Mouse (Mus musculus) neural tube, embryonic 14.5 days (tissue): ENCODE measurements around the gene Dab1. TPM values are rescaled to one million over a fixed set of nuclear protein-coding genes. Genes with fewer than 3 reads are reported as not detected.

ENCODE experiments used
- ATAC-seq: fragments of 200-750 bp; cut with Nextera tagmentation; 2 replicates; pipeline ENCODE4 v1.8.0; 2017; ENCODE audit warnings: low read depth, mild to moderate bottlenecking, moderate TSS enrichment, moderate library complexity
- H3K27ac ChIP-seq: fragments of 300-500 bp; sonication (generic); 2 replicates; pipeline ENCODE4 v1.5.1; 2014; ENCODE audit warnings: low read depth, mild to moderate bottlenecking, control low read depth, low read length, moderate library complexity, mixed read lengths
- H3K27me3 ChIP-seq: fragments of 300-500 bp; sonication (generic); 2 replicates; pipeline ENCODE4 v1.6.1; 2014; ENCODE audit warnings: low read length; ENCODE audit not compliant: control insufficient read depth, insufficient read depth
- H3K36me3 ChIP-seq: fragments of 300-500 bp; sonication (generic); 2 replicates; pipeline ENCODE4 v1.6.1; 2014; ENCODE audit warnings: low read length, mixed read lengths; ENCODE audit not compliant: control insufficient read depth, insufficient read depth
- H3K4me1 ChIP-seq: fragments of 300-500 bp; sonication (generic); 2 replicates; pipeline ENCODE4 v1.6.1; 2014; ENCODE audit warnings: low read length; ENCODE audit not compliant: control insufficient read depth, insufficient read depth
- H3K4me2 ChIP-seq: fragments of 300-500 bp; sonication (generic); 2 replicates; pipeline ENCODE4 v1.6.1; 2014; ENCODE audit warnings: mild to moderate bottlenecking, low read depth, low read length, control low read depth
- H3K4me3 ChIP-seq: fragments of 300-500 bp; sonication (generic); 2 replicates; pipeline ENCODE4 v1.5.1; 2014; ENCODE audit warnings: low read depth, low read length, control low read depth, mixed read lengths
- H3K9ac ChIP-seq: fragments of 300-500 bp; sonication (generic); replicated peaks from 2 replicates; pipeline ENCODE4 v1.6.1; 2014; ENCODE audit warnings: low read depth, mild to moderate bottlenecking, control low read depth, low read length, mixed read lengths
- H3K9me3 ChIP-seq: fragments of 300-500 bp; sonication (generic); 2 replicates; pipeline ENCODE4 v1.6.1; 2016; ENCODE audit warnings: low read length; ENCODE audit not compliant: control insufficient read depth
- WGBS: fragments of 180-500 bp; shearing (Covaris S2); extraction: QIAGEN DNeasy Blood & Tissue Kit; methylation state at CpG from one replicate; pipeline ENCODE4 v1.1.7; 2014; 5-methylcytosine and 5-hydroxymethylcytosine counted together
- polyA plus RNA-seq: library from polyadenylated mRNA; unstranded; fragments of >200 nt; fragmentation: Nextera tagmentation; extraction: Ambion mirVana; gene quantifications from 2 replicates; pipeline ENCODE4 v1.2.1, GENCODE M21; 2014

Dab1 gene
- polyA plus RNA-seq, 1 experiment from 2014 or later: 58.0 TPM

DNA sequence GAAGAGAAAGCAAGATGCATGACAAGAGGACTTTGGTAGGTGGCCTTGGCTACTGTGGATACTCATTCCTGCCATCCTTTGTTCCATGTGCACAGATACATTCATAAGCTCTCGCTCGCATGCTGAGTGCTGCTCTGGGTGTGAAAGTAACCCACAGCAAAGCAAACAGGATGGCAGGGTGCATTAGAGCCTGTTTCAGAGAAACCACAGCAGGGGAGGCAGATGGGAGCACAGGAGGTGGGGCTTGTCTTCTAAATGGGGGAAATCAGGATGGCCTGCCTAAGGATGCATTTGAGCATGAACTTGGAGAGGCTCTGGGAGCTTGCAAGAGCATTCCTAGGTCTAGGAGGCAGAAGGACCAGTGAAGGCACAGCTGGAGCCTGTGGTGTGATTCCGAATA lies 820.5 kb downstream of the Dab1 start:
- peaks cover 6% of the 10 kb centered on the region; the same call in 1 of the 2 replicates for H3K4me1 ChIP-seq
- H3K9ac ChIP-seq: no peak overlapping the region
- no peaks in the 10 kb centered on the region for H3K36me3 ChIP-seq
- H3K9me3 ChIP-seq: no peaks in the 10 kb centered on the region
- H3K4me2 ChIP-seq: no peak overlapping the region
- WGBS: 75% methylated on average over 3 of the region's 3 CpGs
- H3K4me3 ChIP-seq: no peak overlapping the region
- no peak overlapping the region for H3K27ac ChIP-seq
- no peaks in the 10 kb centered on the region for H3K27me3 ChIP-seq
- ATAC-seq: no peak

DNA sequence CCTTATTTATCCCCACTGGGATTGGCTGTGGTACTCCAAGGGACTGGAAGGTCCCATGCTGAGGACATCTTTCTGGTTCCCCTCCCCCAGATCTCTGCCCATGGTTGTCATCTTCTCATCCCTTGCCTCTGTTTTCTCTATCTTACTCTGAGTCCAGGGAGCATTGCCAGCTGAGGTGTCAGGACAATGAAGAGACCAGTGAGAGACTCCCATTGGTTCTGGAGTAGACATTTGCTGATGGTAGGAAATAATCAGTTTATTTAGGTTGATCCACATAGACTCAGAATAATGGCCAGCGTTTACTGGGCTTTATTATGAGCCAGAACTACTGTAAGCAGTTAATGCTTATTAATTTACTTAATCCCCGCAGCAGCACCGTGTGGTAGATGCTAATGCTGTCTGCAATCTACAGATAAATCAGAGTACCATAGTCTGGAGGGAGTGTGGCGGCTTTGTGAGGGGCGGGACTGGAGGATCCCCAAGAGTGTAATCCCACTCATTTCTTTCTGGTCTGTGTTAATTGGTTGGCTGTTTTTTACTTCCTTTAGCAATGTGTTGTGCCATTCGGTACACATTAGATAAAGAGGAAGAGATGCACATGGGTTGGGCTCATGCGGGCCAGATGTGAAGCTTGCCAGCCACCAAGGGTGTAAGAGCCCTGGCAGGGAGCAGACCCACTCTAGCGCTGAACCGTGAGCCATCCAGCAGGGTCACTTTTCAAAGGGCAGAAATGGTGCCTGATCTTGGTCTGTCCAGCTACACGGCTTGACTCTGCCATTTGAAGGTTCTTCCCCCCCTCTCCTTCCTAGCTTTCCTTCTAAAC lies 824.0 kb downstream of the Dab1 start:
- Histone ChIP-seq H3K27me3 (no peaks in the 10 kb centered on the region), H3K4me3 (no peak overlapping the region), H3K4me2 (no peak overlapping the region), H3K9me3 (no peaks in the 10 kb centered on the region), H3K27ac (no peak overlapping the region), H3K9ac (no peak overlapping the region), H3K36me3 (no peaks in the 10 kb centered on the region), H3K4me1 (peaks cover 10% of the 10 kb centered on the region; the same call in 1 of the 2 replicates)
- ATAC-seq: peak; percentile 81
- WGBS: 35% methylated on average over 10 of the region's 10 CpGs

DNA sequence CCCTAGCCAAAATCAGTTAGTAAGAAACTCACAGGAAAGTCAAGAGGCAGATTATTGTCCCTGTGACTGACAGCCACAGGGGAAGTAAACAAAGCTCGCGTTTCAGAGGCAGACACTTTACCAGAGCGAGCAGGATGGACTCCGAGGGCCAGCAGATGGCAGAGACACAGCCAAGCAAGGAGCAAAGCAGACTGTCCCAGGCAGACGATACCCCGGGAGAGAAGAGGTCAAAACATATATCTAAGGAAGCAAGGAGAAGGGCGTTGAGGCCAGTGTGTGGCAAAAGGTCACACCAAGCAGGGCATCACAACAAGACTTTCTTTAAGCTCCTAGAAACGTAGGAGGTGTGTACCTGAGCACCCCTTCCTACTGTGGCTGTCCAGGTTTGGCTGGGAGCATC lies 824.6 kb downstream of the Dab1 start:
- ATAC-seq: no peak
- H3K4me1 ChIP-seq: peaks cover 10% of the 10 kb centered on the region; the same call in 1 of the 2 replicates
- H3K4me3 ChIP-seq: no peak overlapping the region
- H3K4me2 ChIP-seq: no peak overlapping the region
- 53% methylated on average over 8 of the region's 8 CpGs for WGBS
- no peaks in the 10 kb centered on the region for H3K9me3 ChIP-seq
- no peaks in the 10 kb centered on the region for H3K27me3 ChIP-seq
- H3K36me3 ChIP-seq: no peaks in the 10 kb centered on the region
- H3K9ac ChIP-seq: no peak overlapping the region
- H3K27ac ChIP-seq: no peak overlapping the region

DNA sequence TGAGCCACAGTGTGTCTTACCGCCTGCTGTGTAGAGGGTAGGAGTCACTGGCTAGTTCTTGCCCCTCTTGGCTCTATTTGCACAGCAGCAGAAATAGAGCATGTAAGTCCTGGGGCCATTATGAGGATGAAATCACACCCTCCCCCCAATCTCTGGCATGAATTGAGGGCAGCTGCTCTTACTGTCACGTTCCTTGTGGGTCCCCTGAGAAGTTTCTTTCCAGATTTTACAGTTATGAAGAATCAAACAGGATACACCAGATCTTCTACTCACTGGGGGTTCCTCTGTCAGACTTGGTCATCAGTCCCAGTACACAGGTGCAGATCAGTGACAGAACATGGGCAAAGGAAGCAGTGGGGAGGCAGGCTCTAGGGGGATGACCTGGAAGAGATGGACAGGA lies 825.8 kb downstream of the Dab1 start:
- Histone ChIP-seq H3K9me3 (no peaks in the 10 kb centered on the region), H3K4me2 (no peak overlapping the region), H3K36me3 (no peaks in the 10 kb centered on the region), H3K4me3 (no peak overlapping the region), H3K27me3 (no peaks in the 10 kb centered on the region), H3K9ac (no peak overlapping the region), H3K4me1 (peaks cover 13% of the 10 kb centered on the region; the same call in 1 of the 2 replicates), H3K27ac (no peak overlapping the region)
- no peak for ATAC-seq
- 60% methylated on average over 2 of the region's 2 CpGs for WGBS

DNA sequence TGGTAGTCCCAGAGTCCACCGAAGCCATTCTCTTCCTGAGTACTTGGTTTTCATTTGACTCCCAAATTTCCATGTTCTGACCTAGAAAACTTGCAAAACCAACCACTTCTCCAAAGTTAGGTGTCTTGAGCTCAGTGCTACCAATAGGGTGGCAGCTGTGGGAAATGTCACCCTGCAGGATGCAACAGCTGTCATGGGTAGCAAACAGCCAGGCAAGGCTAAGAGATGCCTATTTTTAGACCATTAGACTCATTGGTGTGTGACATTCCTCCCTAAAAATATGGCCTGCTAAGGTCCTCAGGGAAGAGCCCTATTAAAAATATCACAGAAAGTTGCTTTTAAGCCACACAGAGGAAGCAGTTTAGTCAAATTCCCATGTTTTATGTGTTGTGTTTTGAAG lies 829.0 kb downstream of the Dab1 start:
- Histone ChIP-seq H3K27me3 (no peaks in the 10 kb centered on the region), H3K4me3 (no peak overlapping the region), H3K9ac (no peak overlapping the region), H3K4me1 (peaks cover 13% of the 10 kb centered on the region; the same call in 1 of the 2 replicates), H3K27ac (no peak overlapping the region), H3K36me3 (no peaks in the 10 kb centered on the region), H3K4me2 (no peak overlapping the region), H3K9me3 (no peaks in the 10 kb centered on the region)
- ATAC-seq: no peak
- 86% methylated on average over 1 of the region's 1 CpGs for WGBS

DNA sequence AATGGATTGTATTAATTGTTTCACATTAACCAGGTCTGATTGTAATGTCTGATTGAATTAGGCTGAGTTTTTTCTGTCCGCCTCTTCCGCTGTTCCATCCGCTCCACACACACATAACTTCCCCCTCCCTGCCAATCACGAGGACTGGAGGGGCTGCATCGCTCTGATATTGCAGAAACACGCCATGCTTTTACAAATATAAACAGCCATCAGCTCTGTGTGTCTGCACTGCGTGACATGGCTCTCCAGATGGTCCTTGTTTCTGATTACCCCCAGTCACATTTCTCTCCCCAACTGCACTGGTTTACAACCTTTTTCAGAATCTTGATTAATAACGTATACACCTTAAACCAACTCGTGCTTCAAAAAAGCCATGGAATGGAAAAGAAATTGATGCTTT lies 831.5 kb downstream of the Dab1 start:
- no peaks in the 10 kb centered on the region for H3K9me3 ChIP-seq
- no peak overlapping the region for H3K4me2 ChIP-seq
- H3K36me3 ChIP-seq: no peaks in the 10 kb centered on the region
- H3K4me1 ChIP-seq: 0 out of 2 replicates have a peak, but pooled peaks cover 3% of the 10 kb centered on the region
- no peak overlapping the region for H3K27ac ChIP-seq
- no peak overlapping the region for H3K4me3 ChIP-seq
- no peaks in the 10 kb centered on the region for H3K27me3 ChIP-seq
- ATAC-seq: no peak; the same call in 1 of the 2 replicates
- 49% methylated on average over 9 of the region's 9 CpGs for WGBS
- H3K9ac ChIP-seq: no peak overlapping the region

DNA sequence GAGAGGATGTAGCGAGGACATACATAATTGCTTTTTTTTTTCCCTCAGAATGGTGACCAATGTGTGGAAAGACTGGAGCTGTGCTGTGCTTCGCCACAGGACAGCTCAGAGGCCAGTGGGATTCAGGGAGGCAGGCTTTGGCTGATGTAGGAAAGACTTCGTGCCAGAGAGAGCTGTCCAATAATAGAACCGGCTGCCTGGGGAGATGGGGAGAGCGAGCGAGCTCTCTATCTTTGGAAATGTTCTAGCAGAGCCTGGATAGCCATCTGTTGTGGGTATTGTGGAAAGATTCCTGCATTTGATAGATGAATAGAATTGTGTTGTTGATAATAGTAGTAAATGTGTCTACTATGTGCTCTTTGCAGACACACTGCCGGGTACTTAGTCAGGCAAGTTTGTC lies 833.4 kb downstream of the Dab1 start:
- no peak for ATAC-seq
- H3K27ac ChIP-seq: no peak overlapping the region

DNA sequence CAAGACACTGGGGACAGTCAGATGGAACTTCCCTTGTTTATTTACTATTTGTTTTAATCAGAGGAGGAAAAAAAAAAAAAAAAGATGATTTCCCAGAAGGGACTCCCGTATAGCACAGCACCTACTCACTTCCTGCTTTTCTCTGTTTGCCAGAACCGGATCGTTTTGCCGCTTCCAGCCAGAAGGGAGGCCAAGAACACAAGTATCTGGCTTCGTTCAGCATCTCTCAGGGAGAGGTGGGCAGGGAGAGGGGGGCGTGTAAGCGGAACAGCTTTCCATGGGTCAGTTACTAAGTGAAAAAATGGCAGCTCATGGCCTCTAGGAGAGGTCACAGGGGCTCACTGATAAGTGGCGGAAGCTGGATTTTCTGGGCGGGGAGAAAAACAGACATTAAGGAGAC lies 836.0 kb downstream of the Dab1 start:
- ATAC-seq: no peak
- no peak overlapping the region for H3K4me2 ChIP-seq
- no peak overlapping the region for H3K9ac ChIP-seq
- no peak overlapping the region for H3K27ac ChIP-seq
- H3K27me3 ChIP-seq: no peaks in the 10 kb centered on the region
- H3K4me3 ChIP-seq: no peak overlapping the region
- no peaks in the 10 kb centered on the region for H3K36me3 ChIP-seq
- no peaks in the 10 kb centered on the region for H3K9me3 ChIP-seq
- no peaks in the 10 kb centered on the region for H3K4me1 ChIP-seq
- WGBS: 66% methylated on average over 9 of the region's 9 CpGs

More for the DNA sequence above, 833.4 kb downstream of the Dab1 start:
- H3K9me3 ChIP-seq: no peaks in the 10 kb centered on the region
- H3K27me3 ChIP-seq: no peaks in the 10 kb centered on the region
- H3K9ac ChIP-seq: no peak overlapping the region
- H3K36me3 ChIP-seq: no peaks in the 10 kb centered on the region
- 0 out of 2 replicates have a peak, but pooled peaks cover 3% of the 10 kb centered on the region for H3K4me1 ChIP-seq
- H3K4me3 ChIP-seq: no peak overlapping the region
- WGBS: 42% methylated on average over 7 of the region's 7 CpGs
- H3K4me2 ChIP-seq: no peak overlapping the region

DNA sequence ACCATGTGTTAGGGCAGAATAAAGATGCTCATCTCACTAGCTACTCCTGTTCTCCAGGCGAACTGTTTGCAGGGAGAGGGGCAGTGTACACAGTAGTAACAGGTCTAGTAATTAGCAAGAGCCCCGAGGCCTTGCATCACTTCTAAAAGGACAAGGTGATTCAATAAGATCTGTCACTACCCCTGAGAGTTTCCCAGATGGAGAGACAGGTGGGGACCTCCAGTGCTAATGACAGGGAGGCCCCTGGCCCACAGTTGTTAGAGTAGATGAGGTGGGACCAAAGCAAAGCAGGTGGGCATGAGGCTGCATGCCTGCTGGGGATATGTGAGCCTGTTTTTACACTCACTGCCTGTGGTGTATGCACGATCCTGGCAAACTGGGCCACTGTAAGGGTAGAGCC lies 836.6 kb downstream of the Dab1 start:
- no peak for ATAC-seq

More for the DNA sequence above, 836.6 kb downstream of the Dab1 start:
- Histone ChIP-seq H3K36me3 (no peaks in the 10 kb centered on the region), H3K27me3 (no peaks in the 10 kb centered on the region), H3K9ac (no peak overlapping the region), H3K27ac (no peak overlapping the region), H3K4me2 (no peak overlapping the region), H3K9me3 (no peaks in the 10 kb centered on the region), H3K4me1 (no peaks in the 10 kb centered on the region), H3K4me3 (no peak overlapping the region)
- WGBS: 72% methylated on average over 3 of the region's 3 CpGs
